Mouse (Mus musculus) CH12F3 (cell line): ENCODE results near the gene Ube3b.

Source experiments
- in situ Hi-C: fragments of 300-500 bp; cut with MboI; formaldehyde crosslinking; loops from 2 replicates; pipeline ENCODE4 v1.14.3; 2020; ENCODE audit warnings: low sequenced_read_pairs

Gene Ube3b

GRCm38 (mm10) chr5:114380209-114381012 is at the start of gene Ube3b, which contains the start of gene Kctd10:
TSS of gene Ube3b (plus strand) at chr5:114380607.
TSS of gene Kctd10 (minus strand) at chr5:114380508.
- in situ Hi-C loops = no loop called here

- in situ Hi-C loops = no loop called here
Observed at GRCm38 (mm10) chr5:114342996-114343395, 37.4 kb upstream of the Ube3b start.

- in situ Hi-C loops = no loop called here
Observed at GRCm38 (mm10) chr5:114343612-114344011, 36.8 kb upstream of the Ube3b start.

- in situ Hi-C loops = no loop called here
Observed at GRCm38 (mm10) chr5:114345538-114345937, 34.9 kb upstream of the Ube3b start.

- in situ Hi-C loops = no loop called here
Observed at GRCm38 (mm10) chr5:114347005-114347404, 33.4 kb upstream of the Ube3b start.

GRCm38 (mm10) chr5:114351490-114351889 is 28.9 kb upstream of the Ube3b start:
- in situ Hi-C loops = no loop called here

GRCm38 (mm10) chr5:114356250-114356935 is 24.0 kb upstream of the Ube3b start:
- in situ Hi-C loops = no loop called here

- in situ Hi-C loops = no loop called here
Observed at GRCm38 (mm10) chr5:114356936-114357751, 23.3 kb upstream of the Ube3b start.

- in situ Hi-C loops = no loop called here
Observed at GRCm38 (mm10) chr5:114358833-114359232, 21.6 kb upstream of the Ube3b start.

- in situ Hi-C loops = no loop called here
Observed at GRCm38 (mm10) chr5:114359586-114359985, 20.8 kb upstream of the Ube3b start.

GRCm38 (mm10) chr5:114360968-114361367 is 19.4 kb upstream of the Ube3b start:
- in situ Hi-C loops = no loop called here

GRCm38 (mm10) chr5:114365043-114365752 is 15.2 kb upstream of the Ube3b start:
- in situ Hi-C loops = no loop called here

- in situ Hi-C loops = no loop called here
Observed at GRCm38 (mm10) chr5:114368121-114368520, 12.3 kb upstream of the Ube3b start.

- in situ Hi-C loops = no loop called here
Observed at GRCm38 (mm10) chr5:114368803-114369496, 11.5 kb upstream of the Ube3b start.

- in situ Hi-C loops = no loop called here
Observed at GRCm38 (mm10) chr5:114369921-114370320, 10.5 kb upstream of the Ube3b start.

- in situ Hi-C loops = no loop called here
Observed at GRCm38 (mm10) chr5:114370371-114370776, 10.0 kb upstream of the Ube3b start.

GRCm38 (mm10) chr5:114371331-114371730 is 9.1 kb upstream of the Ube3b start:
- in situ Hi-C loops = no loop called here

- in situ Hi-C loops = no loop called here
Observed at GRCm38 (mm10) chr5:114371731-114372473, 8.5 kb upstream of the Ube3b start.

GRCm38 (mm10) chr5:114372565-114372964 is 7.8 kb upstream of the Ube3b start:
- in situ Hi-C loops = no loop called here
